Mouse (Mus musculus) left cerebral cortex, adult 2 months (tissue): Measurements from ENCODE around the gene Xndc1. TPM values are rescaled to one million over a fixed set of nuclear protein-coding genes. Genes with fewer than 3 reads are reported as not detected.

Experiments
- DNase-seq, 2 experiments: peaks; one replicate each; pipeline ENCODE4 v3.0.0; 2021 to 2022; ENCODE audit warnings: low spot score in 2 of 2, mixed read lengths in 1 of 2; ENCODE audit errors: extremely low spot score in 1 of 2
- H3K27ac ChIP-seq: fragments of 200-600 bp; 2 replicates; pipeline ENCODE4 v1.8.1; 2022
- H3K4me3 ChIP-seq: fragments of 200-600 bp; 2 replicates; pipeline ENCODE4 v1.8.1; 2022
- CTCF ChIP-seq: fragments of 200-600 bp; IDR thresholded peaks from 2 replicates; pipeline ENCODE4 v1.8.1; 2022; ENCODE audit warnings: antibody characterized with exemption, mild to moderate bottlenecking, moderate library complexity
- intact Hi-C: fragments of 180-260 bp; cut with DNase I; formaldehyde crosslinking; loops from one replicate; pipeline ENCODE4 v1.15.1; 2025
- total RNA-seq, 2 experiments: library from RNA; stranded (reverse); gene quantifications; 2 replicates each; pipeline ENCODE4 v1.2.3; 2021

The Xndc1 gene
- total RNA-seq, 2 experiments from 2014 or later = 25.6 to 28.2 TPM

DNA sequence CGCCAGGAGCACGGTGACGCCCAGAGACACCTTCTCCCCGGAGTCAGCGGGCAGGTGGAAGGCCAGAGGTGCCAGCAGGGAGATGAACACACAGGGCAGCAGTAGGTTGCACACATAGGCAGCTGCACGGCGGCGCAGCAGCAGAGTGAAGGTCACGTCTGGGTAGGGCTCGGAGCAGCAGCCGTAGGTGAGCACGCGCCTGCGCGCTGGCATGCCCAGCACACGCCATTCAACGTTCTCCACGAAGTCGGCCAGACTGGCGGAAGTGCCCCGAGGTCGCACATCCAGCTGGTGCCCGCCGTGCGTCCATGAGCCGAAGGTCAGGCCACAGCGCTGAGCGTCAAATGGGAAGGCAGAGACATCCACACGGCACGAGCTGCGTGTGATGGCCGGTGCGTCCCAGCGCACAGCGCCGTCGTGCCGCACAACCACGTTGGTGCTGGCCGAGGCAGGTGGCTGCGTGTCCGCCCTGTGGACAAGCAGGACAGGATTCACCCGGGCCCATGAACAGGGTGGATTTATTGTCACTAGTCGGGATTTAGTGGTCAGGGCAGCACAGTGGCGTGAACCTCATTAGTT is 47.9 kb downstream of the Xndc1 start:
- TF ChIP-seq CTCF = no peak
- DNase-seq = no peak
- intact Hi-C loops = no loop called here
- Histone ChIP-seq H3K4me3 (no peak overlapping the region), H3K27ac (no peak overlapping the region)

DNA sequence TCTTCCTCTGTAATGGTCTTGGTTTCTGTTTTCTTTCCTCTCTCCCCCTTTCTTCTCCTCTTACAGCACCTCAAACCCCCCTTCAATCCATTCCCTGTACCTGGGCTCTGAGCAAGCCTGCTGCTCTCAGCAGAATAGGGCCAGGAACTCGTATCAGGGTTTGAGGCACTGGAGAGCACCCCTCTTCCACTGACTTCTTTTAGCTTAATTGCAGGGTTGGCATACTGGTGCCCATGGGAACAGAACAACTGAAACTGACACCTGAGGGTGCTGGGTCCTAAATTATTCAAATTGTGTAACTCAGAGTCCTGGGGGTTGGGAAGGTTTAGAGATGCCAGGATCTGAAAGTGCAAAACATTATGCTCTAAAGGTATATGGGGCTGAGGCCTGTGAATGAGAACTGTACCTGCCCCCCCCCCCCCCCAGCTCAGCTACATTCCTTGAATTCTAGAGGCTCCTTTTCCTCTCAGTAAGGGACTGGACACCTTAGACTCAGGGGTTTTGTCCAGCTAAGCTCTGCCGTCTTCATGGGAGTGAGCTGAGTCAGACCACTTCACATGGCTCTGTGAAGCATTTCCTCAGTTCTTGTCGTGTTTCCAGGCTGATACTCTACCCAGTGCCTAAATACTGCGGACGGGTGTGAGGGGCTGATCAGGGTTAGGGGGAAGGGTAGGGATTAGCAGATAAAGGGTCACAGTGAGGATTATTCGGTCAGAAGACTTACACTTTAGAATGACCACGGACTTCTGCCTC is 51.4 kb downstream of the Xndc1 start, which contains the start of gene Chrna10:
Gene Chrna10 (minus strand): TSS at position 250 of the 753 bp plus-strand sequence.
- Histone ChIP-seq H3K4me3 (no peak within 1 kb of the TSS), H3K27ac (no peak within 1 kb of the TSS)
- no peak for DNase-seq
- intact Hi-C loops = no loop called here
- no peak for TF ChIP-seq CTCF

DNA sequence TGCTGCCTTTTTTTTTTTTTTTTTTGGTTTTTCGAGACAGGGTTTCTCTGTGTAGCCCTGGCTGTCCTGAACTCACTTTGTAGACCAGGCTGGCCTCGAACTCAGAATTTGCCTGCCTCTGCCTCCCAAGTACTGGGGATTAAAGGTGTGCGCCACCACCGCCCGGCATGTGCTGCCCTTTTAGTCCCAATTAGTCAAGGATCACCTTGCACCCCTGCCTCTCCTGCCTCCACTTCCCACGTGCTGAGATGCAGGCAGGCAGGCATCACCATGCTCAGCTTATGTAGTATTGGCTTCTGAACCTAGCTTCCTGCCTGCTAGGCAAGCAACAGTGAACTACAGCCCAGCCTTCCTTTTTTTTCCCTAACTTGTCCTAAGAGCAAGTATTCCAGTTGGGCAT is 52.1 kb downstream of the Xndc1 start:
- DNase-seq = no peak
- no peak overlapping the region for H3K4me3 ChIP-seq
- H3K27ac ChIP-seq = no peak overlapping the region
- intact Hi-C loops = no loop called here
- TF ChIP-seq CTCF = no peak

- no peak overlapping the region for H3K27ac ChIP-seq
- no peak for TF ChIP-seq CTCF
- intact Hi-C loops = loop anchor here (5.0 kb wide), 1 partner anchor 37 kb away; no protein-coding TSS in a partner anchor
- DNase-seq = no peak
- no peak overlapping the region for H3K4me3 ChIP-seq
Observed at GRCm38 (mm10) chr7:102120326-102120725, 55.0 kb downstream of the Xndc1 start.

GRCm38 (mm10) chr7:102132395-102132794 is 67.1 kb downstream of the Xndc1 start:
- Histone ChIP-seq H3K27ac (no peak overlapping the region), H3K4me3 (no peak overlapping the region)
- TF ChIP-seq CTCF = no peak
- intact Hi-C loops = no loop called here
- DNase-seq = no peak

Other genes starting within 250 kb of the Xndc1 start
- gene Phox2a, start 247.2 kb upstream of the Xndc1 start, total RNA-seq = not detected
- gene Inppl1, start 227.3 kb upstream of the Xndc1 start, total RNA-seq = 10 to 100 TPM; 28.1 to 34.7 TPM
- gene Folr2, start 208.3 kb upstream of the Xndc1 start, total RNA-seq = not detected
- 10 to 100 TPM; 31.4 to 32.6 TPM for gene Anapc15, start 201.8 kb upstream of the Xndc1 start, total RNA-seq
- gene Folr1, start 194.7 kb upstream of the Xndc1 start, total RNA-seq = 1 to 10 TPM; 1.1 to 1.8 TPM
- gene Lamtor1, start 159.6 kb upstream of the Xndc1 start, total RNA-seq = 10 to 100 TPM; 87.9 to 90.9 TPM
- not detected for gene Tomt, start 159.2 kb upstream of the Xndc1 start, total RNA-seq
- gene Lrrc51, start 131.6 kb upstream of the Xndc1 start, total RNA-seq = 1 to 10 TPM; 4.0 to 4.8 TPM
- gene Numa1, start 131.4 kb upstream of the Xndc1 start, total RNA-seq = 100 to 1,000 TPM in 1 of 2 experiments, 10 to 100 TPM in 1; 96.8 to 101 TPM
- 10 to 100 TPM in 1 of 2 experiments, 1 to 10 TPM in 1; 8.5 to 10.2 TPM for gene Il18bp, start 46.8 kb upstream of the Xndc1 start, total RNA-seq
- gene Rnf121, start within 50 bp of the Xndc1 start, total RNA-seq = 10 to 100 TPM; 51.1 to 53.9 TPM
- 1 to 10 TPM; 2.6 to 3.0 TPM for gene Xntrpc, start 202 bp downstream of the Xndc1 start, total RNA-seq
- gene Trpc2, start 17.6 kb downstream of the Xndc1 start, total RNA-seq = under 1 TPM in 1 of 2 experiments, not detected in 1; 0.91 TPM
- not detected for gene Art1, start 36.2 kb downstream of the Xndc1 start, total RNA-seq
- gene Art5, start 44.0 kb downstream of the Xndc1 start, total RNA-seq = not detected
- under 1 TPM; 0.14 to 0.40 TPM for gene Chrna10, start 51.3 kb downstream of the Xndc1 start, total RNA-seq
- 10 to 100 TPM; 41.6 to 45.3 TPM for gene Nup98, start 144.7 kb downstream of the Xndc1 start, total RNA-seq
- gene Pgap2, start 144.7 kb downstream of the Xndc1 start, total RNA-seq = 10 to 100 TPM; 23.1 to 24.6 TPM
- gene Rhog, start 190.5 kb downstream of the Xndc1 start, total RNA-seq = 10 to 100 TPM; 19.2 to 21.7 TPM
- gene Stim1, start 202.3 kb downstream of the Xndc1 start, total RNA-seq = 10 to 100 TPM; 79.9 to 85.5 TPM